23 mouse cellular contexts compared by ENCODE assay signal in genomic region chr11:99091666-99092065, GRCm38 (mm10). TPM values are rescaled to one million over a fixed set of nuclear protein-coding genes. Genes with fewer than 3 reads are reported as not detected.
DNase-seq lines count a peak whose midpoint lies in the region; ATAC-seq lines count a peak whose summit lies in the region.
"Had no signal": no experiment of that assay in that cellular context is flagged by ENCODE, and none has a peak within 500 bp of the region (broad histone marks: within the 10 kb centered on the region; RNA-seq: fewer than 3 reads in every experiment).

No protein-coding gene starts in this region.

- H3K9ac ChIP-seq in kidney, embryonic 15.5 days, result no peak overlapping the region
- H3K9ac ChIP-seq: embryonic facial prominence, embryonic 12.5 days; forebrain, embryonic 13.5 days; forebrain, embryonic 15.5 days; forebrain, postnatal 0 days had no signal

- intact Hi-C loops in gastrocnemius, postnatal 36 days (cut with DNase I), result no loop called here

- 36% methylated on average over 2 of the region's 2 CpGs for WGBS in kidney, embryonic 15.5 days

- ATAC-seq in kidney, embryonic 15.5 days (replicated peaks; ENCODE audit: low FRiP score), result no peak
- ATAC-seq: activated CD4-positive, CD25-positive, alpha-beta regulatory T cell, adult 4 months; forebrain, embryonic 13.5 days; forebrain, embryonic 15.5 days; forebrain, postnatal 0 days; Patski had no signal

- peak; percentile 46 for DNase-seq in urinary bladder, postnatal 14 days (ENCODE audit: low spot score)
- DNase-seq in urinary bladder, postnatal 10 days (ENCODE audit: low spot score), result no peak
- DNase-seq in ES-CJ7 (ENCODE audit: low read depth, low spot score) (peak; percentile 35), R1 (ENCODE audit: low read depth, low spot score) (peak; percentile 37), adipocyte (ENCODE audit: low spot score) (no peak)
- DNase-seq in induced T-regulatory cell, adult 2 months (ENCODE audit: low read depth), result peak; percentile 59
- no peak for DNase-seq in gastrocnemius, postnatal 36 days
- DNase-seq: adrenal gland, adult 2 months; adrenal gland, postnatal 10 days; adrenal gland, postnatal 25 days; cerebellum, adult 11-12 months; cerebellum, adult 2 months; cerebellum, adult 9-10 months; cerebellum, postnatal 10 days; cerebellum, postnatal 25 days; forebrain, postnatal 0 days had no signal

- no peak overlapping the region for H3K4me2 ChIP-seq in kidney, embryonic 15.5 days
- H3K4me2 ChIP-seq: embryonic facial prominence, embryonic 12.5 days; forebrain, embryonic 13.5 days; forebrain, embryonic 15.5 days had no signal

- 0 out of 2 replicates have a peak, but pooled peaks cover 3% of the 10 kb centered on the region for H3K4me1 ChIP-seq in kidney, embryonic 15.5 days
- H3K4me1 ChIP-seq: forebrain, embryonic 13.5 days; forebrain, embryonic 15.5 days had no signal

- H3K4me3 ChIP-seq in kidney, embryonic 15.5 days (replicated peaks), result no peak overlapping the region
- H3K4me3 ChIP-seq: embryonic facial prominence, embryonic 10.5 days; embryonic facial prominence, embryonic 12.5 days; forebrain, embryonic 13.5 days; forebrain, embryonic 15.5 days had no signal

- H3K9me3 ChIP-seq in kidney, embryonic 15.5 days (replicated peaks), result no peaks in the 10 kb centered on the region
- H3K9me3 ChIP-seq: embryonic facial prominence, embryonic 12.5 days; forebrain, embryonic 13.5 days; forebrain, embryonic 15.5 days had no signal

- H3K27ac ChIP-seq in kidney, embryonic 15.5 days, result no peak overlapping the region
- H3K27ac ChIP-seq: embryonic facial prominence, embryonic 10.5 days; embryonic facial prominence, embryonic 12.5 days; forebrain, embryonic 13.5 days; forebrain, embryonic 15.5 days had no signal

- no peaks in the 10 kb centered on the region for H3K27me3 ChIP-seq in kidney, embryonic 15.5 days
- H3K27me3 ChIP-seq: embryonic facial prominence, embryonic 12.5 days; forebrain, embryonic 13.5 days; forebrain, embryonic 15.5 days; Patski had no signal

- no peaks in the 10 kb centered on the region for H3K36me3 ChIP-seq in kidney, embryonic 15.5 days
- H3K36me3 ChIP-seq: embryonic facial prominence, embryonic 10.5 days; embryonic facial prominence, embryonic 12.5 days; forebrain, embryonic 15.5 days had no signal

RNA-seq across cellular contexts. Expression of gene Tns4, which starts 2.6 kb away (rescaled TPM):
- polyA plus RNA-seq in kidney, embryonic 15.5 days (2015; fragmentation: Nextera tagmentation; extraction: Ambion mirVana), result 0.29 and 0.32 TPM in 2 replicates
- total RNA-seq in gastrocnemius, postnatal 36 days (2021), result not detected
- polyA plus RNA-seq: activated CD4-positive, CD25-positive, alpha-beta regulatory T cell, adult 4 months; forebrain, embryonic 13.5 days; forebrain, embryonic 15.5 days; forebrain, postnatal 0 days; Patski had no signal

RNA-seq across cellular contexts. Expression of gene Igfbp4, which starts 50.6 kb away (rescaled TPM):
- 644 and 695 TPM in 2 replicates for polyA plus RNA-seq in kidney, embryonic 15.5 days (2015; fragmentation: Nextera tagmentation; extraction: Ambion mirVana)
- 10 to 100 TPM; 32.0 to 41.9 TPM for total RNA-seq in gastrocnemius, postnatal 36 days (2021)

Comparison
In these comparisons a context has a peak if more than half of its experiments do, and no peak if none do; other contexts are left out.
1. DNase-seq: peak in urinary bladder, postnatal 14 days (single experiment), ES-CJ7 (single experiment), R1 (single experiment) and induced T-regulatory cell, adult 2 months (single experiment); none in urinary bladder, postnatal 10 days (single experiment), gastrocnemius, postnatal 36 days (0 of 2) and adipocyte (single experiment).